In the genomic region with DNA sequence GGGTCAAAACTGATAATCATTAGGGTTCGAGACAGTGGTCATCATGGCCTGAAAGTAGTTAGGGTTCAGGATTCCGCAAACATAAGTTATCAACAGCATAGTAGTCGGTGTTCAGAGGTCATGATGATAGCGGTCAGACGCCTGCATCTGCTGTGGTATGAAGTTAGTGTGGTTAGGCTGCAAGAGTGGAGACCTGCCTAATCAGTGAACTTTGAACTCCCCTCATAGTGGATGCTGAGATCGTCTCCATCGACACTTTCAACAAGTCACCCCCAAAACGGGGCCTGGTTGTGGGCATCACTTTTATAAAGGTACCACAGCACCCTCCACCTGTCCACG, we compare ENCODE assay signal across 8 mouse cellular contexts. TPM values are rescaled to one million over a fixed set of nuclear protein-coding genes. Genes with fewer than 3 reads are reported as not detected.
DNase-seq lines count a peak whose midpoint lies in the region; ATAC-seq and TF ChIP-seq lines count a peak whose summit lies in the region.

No protein-coding gene starts in this region.

- peak overlapping the region; percentile 68 for H3K4me3 ChIP-seq in heart, embryonic 12.5 days
- H3K4me3 ChIP-seq in E14TG2a.4 (replicated peaks; ENCODE audit: low read length), result peak overlapping the region; percentile 95
- H3K4me3 ChIP-seq in forebrain, embryonic 14.5 days (ENCODE audit: low read depth, low read length), result peak overlapping the region; percentile 65
- H3K4me3 ChIP-seq in liver, embryonic 15.5 days (replicated peaks), result peak overlapping the region; percentile 86

- no peak for DNase-seq in heart, postnatal 36 days
- DNase-seq in forebrain, embryonic 14.5 days (ENCODE audit: low spot score), result no peak
- no peak for DNase-seq in Muller cell, postnatal 12 days (ENCODE audit: inconsistent ontology term)
- no peak for DNase-seq in thymus, postnatal 0 days (ENCODE audit: low spot score)
- no peak for DNase-seq in kidney, adult 11 months

- H3K36me3 ChIP-seq in heart, embryonic 12.5 days, result peaks cover 36% of the 10 kb centered on the region
- H3K36me3 ChIP-seq in E14TG2a.4 (ENCODE audit: insufficient read depth, low read length), result peaks cover 54% of the 10 kb centered on the region
- peaks cover 26% of the 10 kb centered on the region for H3K36me3 ChIP-seq in forebrain, embryonic 14.5 days (ENCODE audit: control insufficient read depth, insufficient read depth, low read length)
- H3K36me3 ChIP-seq in liver, embryonic 15.5 days (replicated peaks), result peaks cover 28% of the 10 kb centered on the region

- intact Hi-C loops in heart, postnatal 36 days (cut with DNase I), result no loop called here

- 35% methylated on average over 9 of the region's 9 CpGs for whole genome bisulfite sequencing in heart, embryonic 12.5 days
- WGBS in forebrain, embryonic 14.5 days, result 58% methylated on average over 9 of the region's 9 CpGs
- 48% methylated on average over 9 of the region's 9 CpGs for WGBS in liver, embryonic 15.5 days (ENCODE audit: insufficient replicate concordance)

- no peaks in the 10 kb centered on the region for H3K9me3 ChIP-seq in heart, embryonic 12.5 days (replicated peaks)
- H3K9me3 ChIP-seq in E14TG2a.4 (ENCODE audit: low read length), result no peaks in the 10 kb centered on the region
- H3K9me3 ChIP-seq in forebrain, embryonic 14.5 days (replicated peaks; ENCODE audit: control insufficient read depth, low read length), result no peaks in the 10 kb centered on the region
- H3K9me3 ChIP-seq in liver, embryonic 15.5 days (replicated peaks), result no peaks in the 10 kb centered on the region

- H3K27me3 ChIP-seq in heart, embryonic 12.5 days (replicated peaks), result no peaks in the 10 kb centered on the region
- no peaks in the 10 kb centered on the region for H3K27me3 ChIP-seq in E14TG2a.4 (ENCODE audit: insufficient read depth, low read length)
- H3K27me3 ChIP-seq in forebrain, embryonic 14.5 days (replicated peaks; ENCODE audit: control insufficient read depth, insufficient read depth, low read length), result no peaks in the 10 kb centered on the region
- H3K27me3 ChIP-seq in liver, embryonic 15.5 days, result no peaks in the 10 kb centered on the region

- peaks cover 10% of the 10 kb centered on the region for H3K4me1 ChIP-seq in heart, embryonic 12.5 days (replicated peaks)
- H3K4me1 ChIP-seq in E14TG2a.4 (replicated peaks; ENCODE audit: low read depth, low read length), result peaks cover 16% of the 10 kb centered on the region
- no peaks in the 10 kb centered on the region; the same call in 1 of the 2 replicates for H3K4me1 ChIP-seq in forebrain, embryonic 14.5 days (ENCODE audit: control insufficient read depth, insufficient read depth, low read length)
- peaks cover 26% of the 10 kb centered on the region for H3K4me1 ChIP-seq in liver, embryonic 15.5 days (replicated peaks)

- ATAC-seq in heart, embryonic 12.5 days (ENCODE audit: insufficient number of reproducible peaks, low FRiP score), result no peak; the same call in 1 of the 2 replicates
- ATAC-seq in forebrain, embryonic 14.5 days, result no peak
- 0 out of 2 replicates have a peak, but pooled peaks have one; percentile 5 for ATAC-seq in liver, embryonic 15.5 days (ENCODE audit: insufficient read depth)

- H3K27ac ChIP-seq in heart, embryonic 12.5 days (ENCODE audit: poor library complexity, severe bottlenecking), result no peak overlapping the region
- no peak overlapping the region for H3K27ac ChIP-seq in forebrain, embryonic 14.5 days (ENCODE audit: low read depth, low read length)
- no peak overlapping the region; the same call in 1 of the 2 replicates for H3K27ac ChIP-seq in liver, embryonic 15.5 days (replicated peaks)

- H3K9ac ChIP-seq in heart, embryonic 12.5 days, result peak overlapping the region; percentile 76
- peak overlapping the region; percentile 83; the same call in 1 of the 2 replicates for H3K9ac ChIP-seq in forebrain, embryonic 14.5 days (ENCODE audit: low read length)
- peak overlapping the region; percentile 79 for H3K9ac ChIP-seq in liver, embryonic 15.5 days

- no peak for TF ChIP-seq CTCF in E14TG2a.4 (conservative IDR thresholded peaks at IDR 0.05; ENCODE audit: low read length)

- H3K4me2 ChIP-seq in heart, embryonic 12.5 days, result peak overlapping the region; percentile 65
- H3K4me2 ChIP-seq in forebrain, embryonic 14.5 days (ENCODE audit: low read length), result peak overlapping the region; percentile 52
- H3K4me2 ChIP-seq in liver, embryonic 15.5 days, result peak overlapping the region; percentile 75

RNA-seq across cellular contexts. Expression of a gene that starts 0.5 kb away (rescaled TPM):
- polyA plus RNA-seq in heart, embryonic 12.5 days (2016; fragmentation: Nextera tagmentation; extraction: Ambion mirVana), result 29.4 and 31.0 TPM in 2 replicates
- 10 to 100 TPM; 23.0 to 23.1 TPM for total RNA-seq in heart, postnatal 36 days (2021)
- 34.5 and 37.0 TPM in 2 replicates for polyA plus RNA-seq in forebrain, embryonic 14.5 days (2014; fragmentation: Nextera tagmentation; extraction: Ambion mirVana)
- 8.6 and 9.6 TPM in 2 replicates for polyA plus RNA-seq in liver, embryonic 15.5 days (2015; fragmentation: Nextera tagmentation; extraction: Ambion mirVana)
- polyA plus RNA-seq in thymus, postnatal 0 days (2015; fragmentation: Nextera tagmentation; extraction: Ambion mirVana), result 15.9 and 18.5 TPM in 2 replicates

RNA-seq across cellular contexts. Expression of a gene that starts 9.4 kb away (rescaled TPM):
- 0.28 and 0.30 TPM in 2 replicates for polyA plus RNA-seq in heart, embryonic 12.5 days (2016; fragmentation: Nextera tagmentation; extraction: Ambion mirVana)
- total RNA-seq in heart, postnatal 36 days (2021), result 1 to 10 TPM in 1 of 2 experiments, under 1 TPM in 1; 0.67 to 1.1 TPM
- 0.85 and 0.94 TPM in 2 replicates for polyA plus RNA-seq in forebrain, embryonic 14.5 days (2014; fragmentation: Nextera tagmentation; extraction: Ambion mirVana)
- polyA plus RNA-seq in liver, embryonic 15.5 days (2015; fragmentation: Nextera tagmentation; extraction: Ambion mirVana), result not detected in 2 replicates
- 0.03 and 0.04 TPM in 2 replicates for polyA plus RNA-seq in thymus, postnatal 0 days (2015; fragmentation: Nextera tagmentation; extraction: Ambion mirVana)

RNA-seq across cellular contexts. Expression of a gene that starts 22.0 kb away (rescaled TPM):
- polyA plus RNA-seq in heart, embryonic 12.5 days (2016; fragmentation: Nextera tagmentation; extraction: Ambion mirVana), result 144 and 159 TPM in 2 replicates
- total RNA-seq in heart, postnatal 36 days (2021), result 10 to 100 TPM; 81.3 to 84.7 TPM
- polyA plus RNA-seq in forebrain, embryonic 14.5 days (2014; fragmentation: Nextera tagmentation; extraction: Ambion mirVana), result 156 and 164 TPM in 2 replicates
- 159 and 169 TPM in 2 replicates for polyA plus RNA-seq in liver, embryonic 15.5 days (2015; fragmentation: Nextera tagmentation; extraction: Ambion mirVana)
- polyA plus RNA-seq in thymus, postnatal 0 days (2015; fragmentation: Nextera tagmentation; extraction: Ambion mirVana), result 152 and 172 TPM in 2 replicates

RNA-seq across cellular contexts. Expression of a gene that starts 54.7 kb away (rescaled TPM):
- polyA plus RNA-seq in heart, embryonic 12.5 days (2016; fragmentation: Nextera tagmentation; extraction: Ambion mirVana), result 18.2 and 21.5 TPM in 2 replicates
- 1 to 10 TPM; 3.9 to 4.9 TPM for total RNA-seq in heart, postnatal 36 days (2021)
- 88.8 and 97.6 TPM in 2 replicates for polyA plus RNA-seq in forebrain, embryonic 14.5 days (2014; fragmentation: Nextera tagmentation; extraction: Ambion mirVana)
- 1.3 and 1.7 TPM in 2 replicates for polyA plus RNA-seq in liver, embryonic 15.5 days (2015; fragmentation: Nextera tagmentation; extraction: Ambion mirVana)
- 20.7 and 21.1 TPM in 2 replicates for polyA plus RNA-seq in thymus, postnatal 0 days (2015; fragmentation: Nextera tagmentation; extraction: Ambion mirVana)

RNA-seq across cellular contexts. Expression of a gene that starts 58.6 kb away (rescaled TPM):
- polyA plus RNA-seq in heart, embryonic 12.5 days (2016; fragmentation: Nextera tagmentation; extraction: Ambion mirVana), result 0.05 TPM in 1 of 2 replicates, not detected in the other
- not detected for total RNA-seq in heart, postnatal 36 days (2021)
- polyA plus RNA-seq in forebrain, embryonic 14.5 days (2014; fragmentation: Nextera tagmentation; extraction: Ambion mirVana), result 0.16 TPM in 1 of 2 replicates, not detected in the other
- polyA plus RNA-seq in liver, embryonic 15.5 days (2015; fragmentation: Nextera tagmentation; extraction: Ambion mirVana), result not detected in 2 replicates
- 0.13 and 0.36 TPM in 2 replicates for polyA plus RNA-seq in thymus, postnatal 0 days (2015; fragmentation: Nextera tagmentation; extraction: Ambion mirVana)
